Mouse (Mus musculus) limb, embryonic 14.5 days (tissue): ENCODE measurements around the gene Lrmda. TPM values are rescaled to one million over a fixed set of nuclear protein-coding genes. Genes with fewer than 3 reads are reported as not detected.

Experiments
- ATAC-seq: fragments of 200-750 bp; cut with Nextera tagmentation; 2 replicates; pipeline ENCODE4 v1.8.0; 2017; ENCODE audit warnings: low read depth, moderate number of reproducible peaks, moderate TSS enrichment; ENCODE audit not compliant: low FRiP score
- DNase-seq: peaks from one replicate; pipeline ENCODE4 v3.0.0-alpha.2; 2015; ENCODE audit warnings: low spot score
- H3K27ac ChIP-seq: fragments of 300-500 bp; sonication (generic); replicated peaks from 2 replicates; pipeline ENCODE4 v1.5.1; 2014; ENCODE audit warnings: low read depth, mild to moderate bottlenecking, low read length, moderate library complexity, mixed read lengths
- H3K27me3 ChIP-seq: fragments of 300-500 bp; sonication (generic); 2 replicates; pipeline ENCODE4 v1.6.1; 2014; ENCODE audit warnings: low read length, mixed read lengths; ENCODE audit not compliant: control insufficient read depth, insufficient read depth
- H3K36me3 ChIP-seq: fragments of 300-500 bp; sonication (generic); 2 replicates; pipeline ENCODE4 v1.6.1; 2014; ENCODE audit warnings: mild to moderate bottlenecking, low read length, moderate library complexity, mixed read lengths; ENCODE audit not compliant: control insufficient read depth, insufficient read depth
- H3K4me1 ChIP-seq: fragments of 300-500 bp; sonication (generic); 2 replicates; pipeline ENCODE4 v1.6.1; 2014; ENCODE audit warnings: antibody characterized with exemption, low read length, mixed read lengths; ENCODE audit not compliant: control insufficient read depth, insufficient read depth
- H3K4me2 ChIP-seq: fragments of 300-500 bp; sonication (generic); replicated peaks from 2 replicates; pipeline ENCODE4 v1.6.1; 2014; ENCODE audit warnings: low read depth, mild to moderate bottlenecking, low read length, moderate library complexity; ENCODE audit not compliant: severe bottlenecking
- H3K4me3 ChIP-seq: fragments of 300-500 bp; sonication (generic); replicated peaks from 2 replicates; pipeline ENCODE4 v1.5.1; 2014; ENCODE audit warnings: low read length
- H3K9ac ChIP-seq: fragments of 300-500 bp; sonication (generic); 2 replicates; pipeline ENCODE4 v1.6.1; 2014; ENCODE audit warnings: mild to moderate bottlenecking, low read depth, low read length, moderate library complexity; ENCODE audit not compliant: severe bottlenecking
- H3K9me3 ChIP-seq: fragments of 300-500 bp; sonication (generic); 2 replicates; pipeline ENCODE4 v1.6.1; 2016; ENCODE audit warnings: low read length; ENCODE audit not compliant: control insufficient read depth
- POLR2A ChIP-seq: fragments of 200-500 bp; IDR thresholded peaks from 2 replicates; pipeline ENCODE4 v1.8.0; 2012; ENCODE audit warnings: inconsistent platforms, mild to moderate bottlenecking, moderate library complexity, borderline replicate concordance; ENCODE audit not compliant: insufficient read depth, insufficient read length; ENCODE audit errors: extremely low read depth
- WGBS: fragments of 180-500 bp; shearing (Covaris S2); extraction: QIAGEN DNeasy Blood & Tissue Kit; methylation state at CpG from one replicate; pipeline ENCODE4 v1.1.7; 2014; 5-methylcytosine and 5-hydroxymethylcytosine counted together
- polyA plus RNA-seq, 2 experiments: library from polyadenylated mRNA; depleted of rRNA in 1 of 2; stranded (reverse) in 1 of 2; unstranded in 1 of 2; fragments of >200 nt; fragmentation: Nextera tagmentation in 1 of 2; extraction: Ambion mirVana in 1 of 2; gene quantifications; 2 replicates each; pipeline versions ENCODE4 v1.2.1 to v1.2.3; 2012 to 2014

The Lrmda gene
- polyA plus RNA-seq, 2 experiments, result 0.08 to 0.72 TPM

DNA sequence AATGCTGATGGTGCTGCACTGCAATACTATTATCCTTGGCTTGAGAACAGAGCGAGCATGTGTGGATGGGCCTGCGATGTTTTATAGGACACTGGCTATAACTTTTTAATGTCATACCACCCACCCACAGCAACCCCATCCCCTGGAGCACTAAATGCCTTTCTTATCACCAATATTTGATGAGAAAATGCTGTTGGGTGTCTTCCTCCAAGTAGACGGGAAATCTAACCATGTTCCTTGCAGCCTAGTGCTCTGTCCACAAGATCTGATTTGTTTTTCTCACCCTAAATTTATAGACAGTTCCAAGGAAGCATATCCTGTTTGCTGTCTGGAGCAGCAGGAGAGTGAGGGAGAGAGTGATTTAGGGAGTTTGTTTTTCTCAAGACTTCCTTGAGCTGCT lies 738.0 kb downstream of the Lrmda start:
- H3K36me3 ChIP-seq, result no peaks in the 10 kb centered on the region
- no peak overlapping the region for H3K9ac ChIP-seq
- no peak for DNase-seq
- no peak for TF ChIP-seq POLR2A
- 69% methylated on average over 3 of the region's 3 CpGs for WGBS
- H3K9me3 ChIP-seq, result no peaks in the 10 kb centered on the region
- H3K27me3 ChIP-seq, result no peaks in the 10 kb centered on the region
- no peak overlapping the region for H3K4me3 ChIP-seq
- no peaks in the 10 kb centered on the region for H3K4me1 ChIP-seq
- H3K4me2 ChIP-seq, result no peak overlapping the region
- no peak overlapping the region for H3K27ac ChIP-seq
- no peak for ATAC-seq

GRCm38 (mm10) chr14:22759216-22759615 lies 739.7 kb downstream of the Lrmda start:
- H3K9ac ChIP-seq, result no peak overlapping the region
- TF ChIP-seq POLR2A, result no peak
- no peaks in the 10 kb centered on the region for H3K9me3 ChIP-seq
- no peak overlapping the region for H3K4me3 ChIP-seq
- no peak for ATAC-seq
- no peaks in the 10 kb centered on the region for H3K27me3 ChIP-seq
- no peaks in the 10 kb centered on the region for H3K36me3 ChIP-seq
- H3K4me1 ChIP-seq, result no peaks in the 10 kb centered on the region
- H3K27ac ChIP-seq, result no peak overlapping the region
- no peak for DNase-seq
- no peak overlapping the region for H3K4me2 ChIP-seq
- 16% methylated on average over 2 of the region's 2 CpGs for whole genome bisulfite sequencing

GRCm38 (mm10) chr14:22759673-22760072 lies 740.2 kb downstream of the Lrmda start:
- Histone ChIP-seq H3K36me3 (no peaks in the 10 kb centered on the region), H3K9me3 (no peaks in the 10 kb centered on the region), H3K9ac (no peak overlapping the region), H3K27me3 (no peaks in the 10 kb centered on the region), H3K4me3 (no peak overlapping the region), H3K4me2 (no peak overlapping the region), H3K27ac (no peak overlapping the region), H3K4me1 (no peaks in the 10 kb centered on the region)
- ATAC-seq (no peak), DNase-seq (no peak)
- TF ChIP-seq POLR2A, result no peak

- H3K36me3 ChIP-seq, result no peaks in the 10 kb centered on the region
- no peak overlapping the region for H3K9ac ChIP-seq
- H3K9me3 ChIP-seq, result no peaks in the 10 kb centered on the region
- 27% methylated on average over 7 of the region's 7 CpGs for WGBS
- DNase-seq, result peak; percentile 63
- no peak for TF ChIP-seq POLR2A
- H3K4me1 ChIP-seq, result no peaks in the 10 kb centered on the region
- no peak overlapping the region for H3K4me2 ChIP-seq
- ATAC-seq, result no peak
- no peak overlapping the region for H3K27ac ChIP-seq
- no peaks in the 10 kb centered on the region for H3K27me3 ChIP-seq
- H3K4me3 ChIP-seq, result no peak overlapping the region
These were observed 740.9 kb downstream of the Lrmda start for GRCm38 (mm10) chr14:22760241-22761039.

DNA sequence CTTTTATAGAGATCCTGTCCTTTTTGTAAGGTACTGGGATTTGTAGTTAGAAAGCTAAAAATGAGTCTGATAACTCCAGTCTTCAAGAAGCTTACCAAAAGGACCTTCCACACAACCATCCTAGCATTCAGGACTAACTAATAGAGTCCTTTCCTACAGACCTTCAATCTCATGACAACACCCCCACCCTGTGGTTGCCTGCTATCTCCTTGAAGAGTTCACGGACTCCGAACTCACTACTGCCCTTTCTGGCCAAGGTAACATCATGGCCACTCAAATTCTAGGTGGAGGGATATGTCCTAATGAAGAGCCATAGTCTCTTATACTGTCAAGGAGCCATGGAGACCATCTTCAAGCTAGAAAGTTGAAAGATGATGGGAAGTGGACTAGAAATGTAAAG lies 762.2 kb downstream of the Lrmda start:
- Histone ChIP-seq H3K9ac (no peak overlapping the region), H3K4me1 (peaks cover 17% of the 10 kb centered on the region), H3K27ac (no peak overlapping the region), H3K4me2 (no peak overlapping the region), H3K4me3 (no peak overlapping the region), H3K27me3 (no peaks in the 10 kb centered on the region), H3K9me3 (no peaks in the 10 kb centered on the region), H3K36me3 (no peaks in the 10 kb centered on the region)
- TF ChIP-seq POLR2A, result no peak
- DNase-seq (no peak), ATAC-seq (no peak)
- WGBS, result 92% methylated on average over 2 of the region's 2 CpGs
